Mouse (Mus musculus) intestine, embryonic 16.5 days (tissue): Measurements from ENCODE around the gene Stxbp5. TPM values are rescaled to one million over a fixed set of nuclear protein-coding genes. Genes with fewer than 3 reads are reported as not detected.

ENCODE experiments used
- ATAC-seq: fragments of 200-750 bp; cut with Nextera tagmentation; 2 replicates; pipeline ENCODE4 v1.8.0; 2017; ENCODE audit warnings: moderate TSS enrichment, moderate library complexity
- H3K27ac ChIP-seq: fragments of 300-500 bp; sonication (generic); 2 replicates; pipeline ENCODE4 v1.5.1; 2014; ENCODE audit warnings: mild to moderate bottlenecking, low read length
- H3K27me3 ChIP-seq: fragments of 300-500 bp; sonication (generic); replicated peaks from 2 replicates; pipeline ENCODE4 v1.6.1; 2014; ENCODE audit warnings: low read length, control low read depth, mixed read lengths; ENCODE audit not compliant: control insufficient read depth, insufficient read depth
- H3K36me3 ChIP-seq: fragments of 300-500 bp; sonication (generic); 2 replicates; pipeline ENCODE4 v1.6.1; 2014; ENCODE audit warnings: low read length, control low read depth; ENCODE audit not compliant: control insufficient read depth, insufficient read depth
- H3K4me1 ChIP-seq: fragments of 300-500 bp; sonication (generic); 2 replicates; pipeline ENCODE4 v1.6.1; 2014; ENCODE audit warnings: low read length, control low read depth, mixed read lengths; ENCODE audit not compliant: control insufficient read depth, insufficient read depth
- H3K4me2 ChIP-seq: fragments of 300-500 bp; sonication (generic); 2 replicates; pipeline ENCODE4 v1.6.1; 2014; ENCODE audit warnings: low read depth, low read length, control low read depth
- H3K4me3 ChIP-seq: fragments of 300-500 bp; sonication (generic); 2 replicates; pipeline ENCODE4 v1.5.1; 2014; ENCODE audit warnings: mild to moderate bottlenecking, low read length
- H3K9ac ChIP-seq: fragments of 300-500 bp; sonication (generic); 2 replicates; pipeline ENCODE4 v1.6.1; 2014; ENCODE audit warnings: low read depth, low read length
- H3K9me3 ChIP-seq: fragments of 300-500 bp; sonication (generic); 2 replicates; pipeline ENCODE4 v1.6.1; 2016; ENCODE audit warnings: low read length, control low read depth; ENCODE audit not compliant: control insufficient read depth
- WGBS: fragments of 180-500 bp; shearing (Covaris S2); extraction: QIAGEN DNeasy Blood & Tissue Kit; methylation state at CpG from one replicate; pipeline ENCODE4 v1.1.7; 2014; 5-methylcytosine and 5-hydroxymethylcytosine counted together
- polyA plus RNA-seq: library from polyadenylated mRNA; unstranded; fragments of >200 nt; fragmentation: Nextera tagmentation; extraction: Ambion mirVana; gene quantifications from 2 replicates; pipeline ENCODE4 v1.2.1, GENCODE M21; 2015

Gene Stxbp5
- polyA plus RNA-seq, 1 experiment from 2014 or later: 3.1 TPM

DNA sequence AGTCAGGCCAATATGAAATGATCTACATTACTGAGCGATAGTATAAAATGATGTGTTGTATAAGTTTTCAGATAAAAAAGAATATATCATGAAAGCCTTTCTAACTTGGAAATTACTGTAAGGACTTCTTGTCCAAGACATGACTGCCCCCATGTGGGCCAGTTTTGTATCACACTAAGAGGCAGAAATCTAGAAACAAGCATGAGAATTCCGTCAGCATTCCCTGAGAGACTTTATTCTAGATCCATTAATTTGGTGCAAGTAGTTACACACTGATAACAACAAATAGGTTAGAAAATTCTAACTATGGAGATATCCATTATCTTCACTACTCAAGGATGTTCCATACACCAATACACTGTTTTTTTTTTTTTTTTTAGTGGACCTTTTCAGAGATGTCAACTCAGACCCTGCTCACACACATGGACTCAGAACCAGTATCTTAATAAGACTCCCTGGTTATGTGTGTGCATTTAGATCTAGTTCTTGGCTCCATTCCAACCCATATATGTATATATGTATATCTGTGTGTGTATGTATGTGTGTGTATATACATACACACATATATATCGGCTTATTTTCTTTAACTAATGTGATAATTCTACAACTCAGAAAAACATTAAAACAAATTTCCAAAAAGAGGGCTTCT, 145.9 kb downstream of the Stxbp5 start:
- H3K4me3 ChIP-seq: no peak overlapping the region
- H3K4me1 ChIP-seq: 0 out of 2 replicates have a peak, but pooled peaks cover 4% of the 10 kb centered on the region
- no peaks in the 10 kb centered on the region for H3K9me3 ChIP-seq
- no peaks in the 10 kb centered on the region for H3K27me3 ChIP-seq
- WGBS: 54% methylated on average over 3 of the region's 3 CpGs
- H3K36me3 ChIP-seq: no peaks in the 10 kb centered on the region
- no peak for ATAC-seq
- no peak overlapping the region for H3K4me2 ChIP-seq
- H3K27ac ChIP-seq: no peak overlapping the region
- H3K9ac ChIP-seq: no peak overlapping the region

- no peaks in the 10 kb centered on the region for H3K9me3 ChIP-seq
- H3K4me1 ChIP-seq: no peaks in the 10 kb centered on the region
- H3K27ac ChIP-seq: no peak overlapping the region
- H3K9ac ChIP-seq: no peak overlapping the region
- H3K36me3 ChIP-seq: no peaks in the 10 kb centered on the region
- WGBS: 73% methylated on average over 3 of the region's 3 CpGs
- no peak for ATAC-seq
- H3K4me2 ChIP-seq: no peak overlapping the region
- no peaks in the 10 kb centered on the region for H3K27me3 ChIP-seq
- no peak overlapping the region for H3K4me3 ChIP-seq
These were observed 167.0 kb downstream of the Stxbp5 start for GRCm38 (mm10) chr10:9733861-9734260.

DNA sequence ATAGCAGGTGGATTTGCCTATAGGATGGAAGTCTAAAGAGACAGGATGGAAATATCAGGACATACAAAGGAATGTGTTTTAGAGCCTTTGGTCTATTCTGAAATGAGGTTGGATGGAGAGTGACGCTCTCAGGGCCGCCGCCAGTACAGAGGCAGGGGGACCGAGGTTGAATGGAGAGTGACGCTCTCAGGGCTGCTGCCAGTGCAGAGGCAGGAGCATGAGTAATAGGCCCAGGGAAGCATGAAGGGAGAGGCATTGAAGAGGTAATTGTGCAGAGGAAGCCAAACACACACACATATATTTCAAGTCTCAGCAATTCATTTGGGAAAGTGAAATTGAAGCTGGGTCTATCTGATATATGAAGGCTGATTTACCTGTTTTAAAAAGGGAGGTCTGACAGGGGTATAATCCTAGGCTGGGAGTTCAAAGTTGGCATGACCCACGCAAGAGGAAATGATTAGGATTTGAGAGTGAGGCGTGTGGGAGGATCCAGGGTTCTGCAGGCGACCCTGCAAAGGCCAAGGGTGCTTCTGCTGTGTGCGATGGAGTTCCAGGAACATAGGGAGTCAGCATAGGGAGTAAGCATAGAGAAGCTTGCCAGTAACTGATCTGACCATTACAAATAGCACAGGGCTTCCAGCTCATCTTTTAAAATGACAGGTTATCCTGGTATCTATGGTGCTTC, 168.7 kb downstream of the Stxbp5 start:
- H3K27me3 ChIP-seq: no peaks in the 10 kb centered on the region
- no peak overlapping the region for H3K27ac ChIP-seq
- no peaks in the 10 kb centered on the region for H3K4me1 ChIP-seq
- H3K4me2 ChIP-seq: no peak overlapping the region
- 83% methylated on average over 9 of the region's 9 CpGs for WGBS
- no peak for ATAC-seq
- H3K4me3 ChIP-seq: no peak overlapping the region
- no peak overlapping the region for H3K9ac ChIP-seq
- no peaks in the 10 kb centered on the region for H3K36me3 ChIP-seq
- H3K9me3 ChIP-seq: no peaks in the 10 kb centered on the region

GRCm38 (mm10) chr10:9722519-9723303, 178.2 kb downstream of the Stxbp5 start:
- WGBS: 73% methylated on average over 10 of the region's 11 CpGs
- H3K36me3 ChIP-seq: no peaks in the 10 kb centered on the region
- H3K27ac ChIP-seq: no peak overlapping the region
- no peaks in the 10 kb centered on the region for H3K9me3 ChIP-seq
- H3K4me2 ChIP-seq: no peak overlapping the region
- peaks cover 3% of the 10 kb centered on the region; the same call in 1 of the 2 replicates for H3K4me1 ChIP-seq
- H3K9ac ChIP-seq: no peak overlapping the region
- H3K4me3 ChIP-seq: no peak overlapping the region
- no peaks in the 10 kb centered on the region for H3K27me3 ChIP-seq
- no peak for ATAC-seq

DNA sequence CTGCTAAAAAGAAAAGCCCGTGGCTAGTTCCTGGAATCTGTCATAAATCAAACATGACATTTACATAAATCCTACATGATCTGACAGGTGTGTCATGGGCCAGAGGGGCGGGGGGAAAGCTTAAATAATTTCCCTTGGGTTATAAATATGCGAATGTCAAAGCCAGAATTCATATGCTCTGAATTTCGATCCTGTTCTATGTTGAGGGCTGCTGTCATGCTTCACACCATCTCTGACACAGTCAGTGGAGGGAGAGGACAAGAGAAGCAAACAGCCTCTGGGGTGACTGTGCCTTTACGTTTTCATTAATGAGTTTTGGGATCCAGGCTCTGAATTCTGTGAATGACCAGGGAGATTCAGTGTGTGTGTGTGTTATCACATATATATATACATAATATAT, 180.9 kb downstream of the Stxbp5 start:
- Histone ChIP-seq H3K27me3 (no peaks in the 10 kb centered on the region), H3K4me2 (no peak overlapping the region), H3K4me3 (no peak overlapping the region), H3K9ac (no peak overlapping the region), H3K9me3 (no peaks in the 10 kb centered on the region), H3K36me3 (no peaks in the 10 kb centered on the region), H3K4me1 (peaks cover 3% of the 10 kb centered on the region; the same call in 1 of the 2 replicates), H3K27ac (no peak overlapping the region)
- no peak for ATAC-seq
- 70% methylated on average over 5 of the region's 5 CpGs for WGBS

GRCm38 (mm10) chr10:9718086-9718485, 182.8 kb downstream of the Stxbp5 start:
- H3K27ac ChIP-seq: no peak overlapping the region

More at GRCm38 (mm10) chr10:9718086-9718485, 182.8 kb downstream of the Stxbp5 start:
- no peaks in the 10 kb centered on the region for H3K9me3 ChIP-seq
- no peaks in the 10 kb centered on the region for H3K36me3 ChIP-seq
- peak; percentile 89 for ATAC-seq
- H3K27me3 ChIP-seq: no peaks in the 10 kb centered on the region
- peaks cover 3% of the 10 kb centered on the region; the same call in 1 of the 2 replicates for H3K4me1 ChIP-seq
- H3K4me2 ChIP-seq: no peak overlapping the region
- 37% methylated on average over 5 of the region's 5 CpGs for WGBS
- H3K9ac ChIP-seq: no peak overlapping the region
- no peak overlapping the region for H3K4me3 ChIP-seq

Other genes starting within 250 kb of the Stxbp5 start
- 5.1 and 5.3 TPM in 2 replicates for gene Samd5, start 225.9 kb downstream of the Stxbp5 start, polyA plus RNA-seq